Mouse (Mus musculus): Measurements from ENCODE around the gene Gm867. TPM values are rescaled to one million over a fixed set of nuclear protein-coding genes. Genes with fewer than 3 reads are reported as not detected.

Gene Gm867
- polyA plus RNA-seq (2015; fragmentation: Nextera tagmentation; extraction: Ambion mirVana), result 0.20 TPM in 1 of 2 replicates, not detected in the other

DNA sequence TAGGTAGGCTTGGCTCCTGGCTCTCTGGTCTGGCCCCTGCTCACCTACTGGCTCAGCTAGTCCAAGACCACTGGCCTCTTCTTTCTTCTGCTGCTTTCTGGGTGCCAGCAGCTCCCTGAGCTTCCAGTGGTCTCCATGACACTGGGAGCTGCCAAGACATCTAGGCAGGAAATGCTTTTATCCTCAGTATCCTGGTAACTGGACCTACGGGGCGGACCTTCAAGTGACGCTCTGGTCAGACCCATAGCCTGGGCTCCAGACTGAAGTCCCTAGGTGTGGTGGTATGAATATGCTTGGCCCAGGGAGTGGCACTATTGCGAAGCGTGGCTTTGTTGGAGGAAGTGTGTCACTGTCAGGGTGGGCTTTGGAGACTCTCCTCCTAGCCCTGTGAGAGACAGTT, at the start of gene Gm867:
Gm867 (minus strand) TSS at position 153 of the 400 bp plus-strand sequence.
- no peak within 1 kb of the TSS for H3K4me3 ChIP-seq (replicated peaks; ENCODE audit: low read length)
- H3K4me1 ChIP-seq (replicated peaks; ENCODE audit: control insufficient read depth, insufficient read depth, low read length), result peaks cover 16% of the 10 kb centered on the region
- 82% methylated on average over 5 of the region's 5 CpGs for WGBS
- H3K4me2 ChIP-seq (ENCODE audit: low read length), result no peak within 1 kb of the TSS
- no peaks in the 10 kb centered on the region for H3K9me3 ChIP-seq (ENCODE audit: control insufficient read depth, low read length)
- H3K9ac ChIP-seq (replicated peaks; ENCODE audit: low read depth, low read length), result no peak within 1 kb of the TSS
- no peak within 1 kb of the TSS for H3K27ac ChIP-seq (ENCODE audit: low read length)
- H3K36me3 ChIP-seq (ENCODE audit: control insufficient read depth, insufficient read depth), result no peaks in the 10 kb centered on the region
- peaks cover 7% of the 10 kb centered on the region; the same call in 1 of the 2 replicates for H3K27me3 ChIP-seq (replicated peaks; ENCODE audit: control insufficient read depth, insufficient read depth, low read length)
- ATAC-seq, result no peak

DNA sequence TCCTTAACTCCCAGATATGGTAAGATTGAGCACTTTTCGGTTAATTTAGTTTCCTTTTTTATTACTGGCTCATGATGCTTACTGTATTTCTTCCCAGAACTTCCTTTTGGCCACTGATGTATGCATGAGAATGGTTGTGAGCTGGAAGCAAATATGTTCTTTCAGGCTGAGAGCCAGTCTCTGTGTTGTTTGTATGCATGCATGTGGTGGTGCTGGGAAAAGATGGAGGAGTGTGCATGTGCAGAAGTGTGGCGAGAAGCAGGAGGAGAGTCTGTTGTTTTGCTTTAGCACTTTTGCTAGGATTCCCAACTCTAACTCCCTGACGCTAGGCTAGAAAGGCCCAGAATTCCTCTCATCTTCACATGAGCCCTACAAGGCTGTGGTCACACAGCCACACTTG, 39.0 kb upstream of the Gm867 start:
- ATAC-seq, result peak; percentile 89
- WGBS, result 62% methylated on average over 3 of the region's 3 CpGs
- H3K9ac ChIP-seq (replicated peaks; ENCODE audit: low read depth, low read length), result no peak overlapping the region
- H3K4me2 ChIP-seq (ENCODE audit: low read length), result no peak overlapping the region
- H3K27ac ChIP-seq (ENCODE audit: low read length), result no peak overlapping the region
- H3K4me1 ChIP-seq (replicated peaks; ENCODE audit: control insufficient read depth, insufficient read depth, low read length), result peaks cover 5% of the 10 kb centered on the region
- no peak overlapping the region for H3K4me3 ChIP-seq (replicated peaks; ENCODE audit: low read length)
- H3K36me3 ChIP-seq (ENCODE audit: control insufficient read depth, insufficient read depth), result no peaks in the 10 kb centered on the region
- no peaks in the 10 kb centered on the region for H3K9me3 ChIP-seq (ENCODE audit: control insufficient read depth, low read length)
- no peaks in the 10 kb centered on the region for H3K27me3 ChIP-seq (replicated peaks; ENCODE audit: control insufficient read depth, insufficient read depth, low read length)

DNA sequence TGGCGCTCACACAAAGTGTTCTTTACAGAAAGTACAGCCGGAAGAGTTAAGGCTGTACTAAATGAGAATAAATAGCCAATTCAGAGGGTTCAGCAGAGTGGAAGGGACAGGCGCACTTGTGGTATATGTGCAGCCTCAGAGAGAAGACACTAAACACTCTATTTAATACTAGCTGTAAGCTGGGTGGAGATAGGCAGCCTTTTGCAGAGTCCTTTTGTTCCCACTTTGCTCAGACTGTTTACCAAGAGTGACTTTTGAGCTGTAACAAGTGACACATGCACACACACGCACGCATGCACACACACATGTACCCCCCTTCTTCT, 38.3 kb upstream of the Gm867 start:
- H3K27ac ChIP-seq (ENCODE audit: low read length), result no peak overlapping the region
- H3K9ac ChIP-seq (replicated peaks; ENCODE audit: low read depth, low read length), result no peak overlapping the region
- H3K4me1 ChIP-seq (replicated peaks; ENCODE audit: control insufficient read depth, insufficient read depth, low read length), result peaks cover 5% of the 10 kb centered on the region
- no peaks in the 10 kb centered on the region for H3K36me3 ChIP-seq (ENCODE audit: control insufficient read depth, insufficient read depth)
- WGBS, result 48% methylated on average over 5 of the region's 5 CpGs
- no peaks in the 10 kb centered on the region for H3K27me3 ChIP-seq (replicated peaks; ENCODE audit: control insufficient read depth, insufficient read depth, low read length)
- H3K4me2 ChIP-seq (ENCODE audit: low read length), result no peak overlapping the region
- ATAC-seq, result peak; percentile 18; the same call in 1 of the 2 replicates
- H3K9me3 ChIP-seq (ENCODE audit: control insufficient read depth, low read length), result no peaks in the 10 kb centered on the region
- no peak overlapping the region for H3K4me3 ChIP-seq (replicated peaks; ENCODE audit: low read length)

DNA sequence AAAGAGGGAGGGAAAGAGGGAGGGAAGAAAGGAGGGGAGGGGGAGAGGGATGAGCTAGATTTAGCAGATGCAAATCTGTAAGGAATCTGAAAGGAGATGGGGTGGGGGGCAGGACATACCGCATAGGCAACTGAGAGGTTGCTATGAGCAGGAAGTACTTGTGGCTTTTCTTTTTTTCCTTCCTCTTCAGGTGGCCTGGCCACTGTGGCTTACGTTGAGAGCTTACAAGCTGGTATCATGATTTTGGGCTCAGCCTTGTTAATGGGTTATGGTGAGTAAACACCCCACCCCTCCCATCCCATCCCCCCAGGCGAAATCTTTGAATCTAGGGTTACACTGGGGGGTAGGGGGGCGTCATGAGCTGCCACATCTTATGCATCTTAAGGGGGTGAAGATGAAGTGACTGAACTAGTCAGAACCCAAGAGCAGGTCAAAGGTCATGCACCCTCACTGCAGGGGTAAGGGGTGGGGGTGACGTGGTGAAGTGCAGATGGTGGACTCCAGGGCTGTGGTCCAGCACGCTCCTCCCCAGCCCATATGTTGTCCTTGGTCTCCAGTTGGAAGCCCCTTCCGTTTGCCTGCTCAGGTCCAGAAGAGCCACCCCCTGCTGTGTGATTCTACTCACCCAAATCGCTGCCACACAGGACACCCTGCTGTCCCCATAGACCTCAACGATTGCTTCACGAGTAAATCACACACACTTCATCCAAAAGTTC, 37.8 kb upstream of the Gm867 start:
- no peak overlapping the region for H3K4me3 ChIP-seq (replicated peaks; ENCODE audit: low read length)
- no peak for ATAC-seq
- H3K9me3 ChIP-seq (ENCODE audit: control insufficient read depth, low read length), result no peaks in the 10 kb centered on the region
- 45% methylated on average over 10 of the region's 10 CpGs for WGBS
- H3K27ac ChIP-seq (ENCODE audit: low read length), result no peak overlapping the region
- H3K4me1 ChIP-seq (replicated peaks; ENCODE audit: control insufficient read depth, insufficient read depth, low read length), result peaks cover 5% of the 10 kb centered on the region
- no peaks in the 10 kb centered on the region for H3K36me3 ChIP-seq (ENCODE audit: control insufficient read depth, insufficient read depth)
- H3K9ac ChIP-seq (replicated peaks; ENCODE audit: low read depth, low read length), result no peak overlapping the region
- no peak overlapping the region for H3K4me2 ChIP-seq (ENCODE audit: low read length)
- no peaks in the 10 kb centered on the region for H3K27me3 ChIP-seq (replicated peaks; ENCODE audit: control insufficient read depth, insufficient read depth, low read length)

DNA sequence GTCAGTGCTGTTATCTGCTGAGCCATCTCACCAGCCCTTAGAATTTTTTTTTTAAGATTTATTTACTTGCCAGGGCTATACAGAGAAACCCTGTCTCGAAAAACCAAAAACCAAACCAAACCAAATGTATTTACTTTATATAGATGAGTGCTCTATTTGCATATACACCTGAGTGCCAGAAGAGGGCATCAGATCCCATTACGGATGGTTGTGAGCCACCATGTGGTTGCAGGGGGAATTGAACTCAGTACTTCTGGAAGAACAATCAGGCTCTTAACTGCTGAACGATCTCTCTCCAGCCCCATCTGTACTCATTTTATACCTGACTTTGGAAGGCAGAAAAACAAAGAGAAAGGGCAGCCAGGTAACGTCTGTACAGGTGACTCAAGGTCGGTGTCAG, 34.7 kb upstream of the Gm867 start:
- Histone ChIP-seq H3K36me3 (ENCODE audit: control insufficient read depth, insufficient read depth) (no peaks in the 10 kb centered on the region), H3K4me2 (ENCODE audit: low read length) (no peak overlapping the region), H3K27ac (ENCODE audit: low read length) (no peak overlapping the region), H3K4me1 (replicated peaks; ENCODE audit: control insufficient read depth, insufficient read depth, low read length) (peaks cover 5% of the 10 kb centered on the region), H3K4me3 (replicated peaks; ENCODE audit: low read length) (no peak overlapping the region), H3K9me3 (ENCODE audit: control insufficient read depth, low read length) (no peaks in the 10 kb centered on the region), H3K27me3 (replicated peaks; ENCODE audit: control insufficient read depth, insufficient read depth, low read length) (no peaks in the 10 kb centered on the region), H3K9ac (replicated peaks; ENCODE audit: low read depth, low read length) (no peak overlapping the region)
- ATAC-seq, result no peak
- WGBS, result 78% methylated on average over 5 of the region's 5 CpGs

DNA sequence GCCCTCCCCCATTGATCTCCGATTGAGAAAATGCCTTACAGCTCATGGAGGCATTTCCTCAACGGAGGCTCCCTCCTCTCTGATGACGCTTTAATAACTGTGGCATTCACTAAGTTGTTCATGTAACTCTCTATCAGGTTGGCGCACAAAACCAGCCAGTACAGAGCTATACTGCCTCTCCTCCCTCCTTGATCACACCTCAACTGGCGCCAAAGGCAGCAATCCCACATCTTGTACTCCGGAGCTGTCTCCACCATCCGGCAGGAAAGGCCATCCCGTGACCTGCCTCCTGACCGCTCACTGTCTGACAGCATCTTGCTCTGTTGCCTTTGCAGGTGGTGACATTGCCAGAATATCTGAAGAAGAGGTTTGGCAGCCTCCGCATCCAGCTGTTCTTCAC, 33.4 kb upstream of the Gm867 start:
- no peak overlapping the region for H3K4me2 ChIP-seq (ENCODE audit: low read length)
- WGBS, result 90% methylated on average over 10 of the region's 10 CpGs
- no peak overlapping the region for H3K4me3 ChIP-seq (replicated peaks; ENCODE audit: low read length)
- no peaks in the 10 kb centered on the region for H3K36me3 ChIP-seq (ENCODE audit: control insufficient read depth, insufficient read depth)
- ATAC-seq, result no peak
- H3K27ac ChIP-seq (ENCODE audit: low read length), result no peak overlapping the region
- H3K4me1 ChIP-seq (replicated peaks; ENCODE audit: control insufficient read depth, insufficient read depth, low read length), result peaks cover 5% of the 10 kb centered on the region
- H3K27me3 ChIP-seq (replicated peaks; ENCODE audit: control insufficient read depth, insufficient read depth, low read length), result no peaks in the 10 kb centered on the region
- no peak overlapping the region for H3K9ac ChIP-seq (replicated peaks; ENCODE audit: low read depth, low read length)
- no peaks in the 10 kb centered on the region for H3K9me3 ChIP-seq (ENCODE audit: control insufficient read depth, low read length)

DNA sequence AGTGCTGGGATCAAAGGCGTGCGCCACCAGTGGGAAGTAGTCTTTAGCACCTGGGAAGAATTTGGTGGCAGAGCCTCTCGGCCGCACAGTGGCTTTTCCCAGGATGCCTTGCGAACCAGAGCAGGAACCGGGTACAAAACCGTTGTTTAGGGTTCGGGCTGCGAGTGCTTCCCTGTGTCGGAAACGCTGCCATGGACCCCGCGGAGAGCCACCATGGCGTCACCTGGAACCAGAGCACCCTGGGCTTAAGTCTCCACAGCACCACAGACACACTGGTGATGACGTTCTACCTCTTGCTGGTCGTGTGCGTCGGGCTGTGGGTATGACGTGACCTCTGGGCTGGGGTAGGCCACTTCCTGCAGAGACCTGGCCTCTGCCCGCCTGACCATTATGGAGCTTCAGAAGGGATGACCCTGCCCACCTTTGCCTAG, 13.9 kb upstream of the Gm867 start, which contains the start of gene Gm5134:
Gm5134 (plus strand) TSS at position 134 of the 431 bp plus-strand sequence.
- H3K9ac ChIP-seq (replicated peaks; ENCODE audit: low read depth, low read length), result no peak within 1 kb of the TSS
- peak within 1 kb of the TSS; percentile 30 for H3K4me2 ChIP-seq (ENCODE audit: low read length)
- 0 out of 2 replicates have a peak, but pooled peaks have one; percentile 6 for ATAC-seq
- no peaks in the 10 kb centered on the region for H3K9me3 ChIP-seq (ENCODE audit: control insufficient read depth, low read length)
- peaks cover 10% of the 10 kb centered on the region; the same call in 1 of the 2 replicates for H3K27me3 ChIP-seq (replicated peaks; ENCODE audit: control insufficient read depth, insufficient read depth, low read length)
- no peak within 1 kb of the TSS for H3K27ac ChIP-seq (ENCODE audit: low read length)
- peaks cover 8% of the 10 kb centered on the region for H3K4me1 ChIP-seq (replicated peaks; ENCODE audit: control insufficient read depth, insufficient read depth, low read length)
- peak within 1 kb of the TSS; percentile 13 for H3K4me3 ChIP-seq (replicated peaks; ENCODE audit: low read length)
- WGBS, result 30% methylated on average over 20 of the region's 20 CpGs
- H3K36me3 ChIP-seq (ENCODE audit: control insufficient read depth, insufficient read depth), result no peaks in the 10 kb centered on the region

DNA sequence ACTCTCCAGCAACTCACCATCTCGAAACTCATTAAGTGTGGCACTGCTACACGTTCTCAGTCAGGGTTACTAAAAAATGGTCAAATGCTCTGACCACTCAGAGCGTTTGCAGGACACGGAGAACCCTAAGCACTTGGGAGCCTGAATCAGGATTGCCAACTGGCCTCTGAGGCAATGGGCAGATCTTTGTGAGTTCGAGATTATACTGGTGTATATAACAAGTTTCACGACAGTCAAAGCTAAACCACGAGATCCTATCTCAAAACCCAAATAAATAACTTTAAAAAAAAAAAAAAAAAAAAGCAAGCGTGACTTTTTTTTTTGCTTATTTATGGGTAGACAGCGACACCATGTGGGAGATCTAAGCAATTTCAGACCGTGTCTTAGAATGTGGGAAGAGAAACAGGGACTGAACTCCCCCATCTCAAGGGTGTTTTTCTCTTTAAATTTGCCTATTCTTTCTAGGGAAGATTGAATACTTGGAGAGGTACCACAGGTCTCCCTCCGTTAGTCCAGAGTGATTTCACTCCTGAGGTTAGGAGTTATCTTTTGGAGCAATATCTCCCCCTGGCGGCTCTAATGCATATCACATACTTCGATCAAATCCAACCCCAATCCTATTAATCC, 11.1 kb upstream of the Gm867 start:
- H3K4me3 ChIP-seq (replicated peaks; ENCODE audit: low read length), result peak overlapping the region; percentile 36
- ATAC-seq, result peak; percentile 31
- WGBS, result 4% methylated on average over 13 of the region's 13 CpGs

DNA sequence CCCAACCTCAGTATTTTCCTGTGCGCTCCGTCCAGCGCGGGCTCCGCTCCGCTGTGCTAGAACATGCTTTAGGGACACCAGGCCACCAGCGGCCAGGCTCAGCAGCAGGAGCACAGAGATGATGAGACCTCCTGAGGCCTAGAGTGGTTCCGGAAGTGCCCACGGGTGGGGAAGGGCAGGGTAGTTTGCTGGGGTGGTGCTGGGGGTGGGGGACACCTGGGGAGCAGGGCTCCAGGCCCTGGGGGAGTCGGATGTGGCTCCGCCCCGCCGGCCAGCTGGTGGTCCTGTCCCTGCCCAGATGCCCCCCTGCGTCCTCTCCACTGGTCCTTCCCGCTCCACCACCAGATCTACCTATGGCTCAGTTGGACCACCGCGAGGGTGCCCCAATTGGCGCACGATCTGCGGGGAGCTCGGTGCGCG, 10.3 kb upstream of the Gm867 start:
- Histone ChIP-seq H3K4me3 (replicated peaks; ENCODE audit: low read length) (peak overlapping the region; percentile 36), H3K4me2 (ENCODE audit: low read length) (peak overlapping the region; percentile 65), H3K27me3 (replicated peaks; ENCODE audit: control insufficient read depth, insufficient read depth, low read length) (peaks cover 12% of the 10 kb centered on the region; the same call in 1 of the 2 replicates), H3K9me3 (ENCODE audit: control insufficient read depth, low read length) (no peaks in the 10 kb centered on the region), H3K36me3 (ENCODE audit: control insufficient read depth, insufficient read depth) (no peaks in the 10 kb centered on the region), H3K27ac (ENCODE audit: low read length) (no peak overlapping the region), H3K4me1 (replicated peaks; ENCODE audit: control insufficient read depth, insufficient read depth, low read length) (peaks cover 8% of the 10 kb centered on the region), H3K9ac (replicated peaks; ENCODE audit: low read depth, low read length) (peak overlapping the region; percentile 50)
- 3% methylated on average over 23 of the region's 23 CpGs for WGBS
- peak; percentile 59 for ATAC-seq

More for the DNA sequence above, 11.1 kb upstream of the Gm867 start:
- no peaks in the 10 kb centered on the region for H3K9me3 ChIP-seq (ENCODE audit: control insufficient read depth, low read length)
- peaks cover 8% of the 10 kb centered on the region for H3K4me1 ChIP-seq (replicated peaks; ENCODE audit: control insufficient read depth, insufficient read depth, low read length)
- no peaks in the 10 kb centered on the region for H3K36me3 ChIP-seq (ENCODE audit: control insufficient read depth, insufficient read depth)
- peaks cover 12% of the 10 kb centered on the region; the same call in 1 of the 2 replicates for H3K27me3 ChIP-seq (replicated peaks; ENCODE audit: control insufficient read depth, insufficient read depth, low read length)
- H3K4me2 ChIP-seq (ENCODE audit: low read length), result peak overlapping the region; percentile 65
- no peak overlapping the region; the same call in 1 of the 2 replicates for H3K9ac ChIP-seq (replicated peaks; ENCODE audit: low read depth, low read length)
- no peak overlapping the region for H3K27ac ChIP-seq (ENCODE audit: low read length)

All from forebrain, embryonic 16.5 days (tissue).